Mouse (Mus musculus): ENCODE results near the gene Rpl27. TPM values are rescaled to one million over a fixed set of nuclear protein-coding genes. Genes with fewer than 3 reads are reported as not detected.

Gene Rpl27
- polyA plus RNA-seq, 1 experiment from 2014 or later, result 291 TPM

GRCm38 (mm10) chr11:101451536-101451935 is 9.4 kb downstream of the Rpl27 start:
- Histone ChIP-seq H3K4me3 (ENCODE audit: low read length) (no peak overlapping the region), H3K9ac (ENCODE audit: low read length) (no peak overlapping the region), H3K27ac (ENCODE audit: low read length) (no peak overlapping the region), H3K4me2 (ENCODE audit: low read depth, low read length) (no peak overlapping the region), H3K27me3 (ENCODE audit: control insufficient read depth, insufficient read depth, low read depth, low read length) (no peaks in the 10 kb centered on the region), H3K36me3 (ENCODE audit: control insufficient read depth, insufficient read depth, low read length) (no peaks in the 10 kb centered on the region; the same call in 1 of the 2 replicates), H3K9me3 (ENCODE audit: control insufficient read depth, low read length) (no peaks in the 10 kb centered on the region), H3K4me1 (replicated peaks; ENCODE audit: control insufficient read depth, insufficient read depth, low read length) (peaks cover 14% of the 10 kb centered on the region; the same call in 1 of the 2 replicates)
- WGBS, result 88% methylated on average over 10 of the region's 10 CpGs
- no peak for ATAC-seq (ENCODE audit: low read depth)

- no peak overlapping the region for H3K4me3 ChIP-seq (ENCODE audit: low read length)
- H3K4me1 ChIP-seq (replicated peaks; ENCODE audit: control insufficient read depth, insufficient read depth, low read length), result peaks cover 14% of the 10 kb centered on the region; the same call in 1 of the 2 replicates
- H3K9ac ChIP-seq (ENCODE audit: low read length), result no peak overlapping the region
- H3K36me3 ChIP-seq (ENCODE audit: control insufficient read depth, insufficient read depth, low read length), result no peaks in the 10 kb centered on the region
- no peak overlapping the region for H3K27ac ChIP-seq (ENCODE audit: low read length)
- WGBS, result 57% methylated on average over 10 of the region's 10 CpGs
- no peak overlapping the region for H3K4me2 ChIP-seq (ENCODE audit: low read depth, low read length)
- no peaks in the 10 kb centered on the region for H3K9me3 ChIP-seq (ENCODE audit: control insufficient read depth, low read length)
- no peaks in the 10 kb centered on the region for H3K27me3 ChIP-seq (ENCODE audit: control insufficient read depth, insufficient read depth, low read depth, low read length)
- no peak for ATAC-seq (ENCODE audit: low read depth)
Observed at GRCm38 (mm10) chr11:101452093-101452774, 10.1 kb downstream of the Rpl27 start.

- H3K27ac ChIP-seq (ENCODE audit: low read length), result peak overlapping the region; percentile 10; the same call in 1 of the 2 replicates
- WGBS, result 63% methylated on average over 6 of the region's 6 CpGs
- H3K27me3 ChIP-seq (ENCODE audit: control insufficient read depth, insufficient read depth, low read depth, low read length), result no peaks in the 10 kb centered on the region
- H3K4me1 ChIP-seq (replicated peaks; ENCODE audit: control insufficient read depth, insufficient read depth, low read length), result peaks cover 4% of the 10 kb centered on the region; the same call in 1 of the 2 replicates
- no peaks in the 10 kb centered on the region for H3K9me3 ChIP-seq (ENCODE audit: control insufficient read depth, low read length)
- no peak overlapping the region for H3K4me3 ChIP-seq (ENCODE audit: low read length)
- no peak overlapping the region for H3K9ac ChIP-seq (ENCODE audit: low read length)
- 0 out of 2 replicates have a peak, but pooled peaks cover 2% of the 10 kb centered on the region for H3K36me3 ChIP-seq (ENCODE audit: control insufficient read depth, insufficient read depth, low read length)
- ATAC-seq (ENCODE audit: low read depth), result no peak
- no peak overlapping the region for H3K4me2 ChIP-seq (ENCODE audit: low read depth, low read length)
Observed at GRCm38 (mm10) chr11:101454702-101455101, 12.6 kb downstream of the Rpl27 start.

DNA sequence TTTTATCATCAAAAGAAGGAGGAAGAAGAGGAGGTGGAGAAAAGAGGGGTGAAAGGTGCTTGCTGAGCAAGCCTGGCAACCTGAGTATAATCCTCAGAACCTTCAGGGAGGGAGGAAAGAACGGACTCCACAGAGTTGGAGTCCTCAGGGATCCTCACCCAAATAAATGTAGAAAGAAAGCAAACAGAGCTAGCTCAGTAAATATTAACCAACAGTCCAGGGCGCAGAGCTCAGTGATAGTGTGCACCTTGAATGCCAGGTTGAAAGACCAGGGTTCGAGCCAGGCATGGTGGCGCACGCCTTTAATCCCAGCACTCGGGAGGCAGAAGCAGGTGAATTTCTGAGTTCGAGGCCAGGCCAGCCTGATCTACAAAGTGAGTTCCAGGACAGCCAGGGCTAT is 13.5 kb downstream of the Rpl27 start:
- Histone ChIP-seq H3K27me3 (ENCODE audit: control insufficient read depth, insufficient read depth, low read depth, low read length) (no peaks in the 10 kb centered on the region), H3K9ac (ENCODE audit: low read length) (no peak overlapping the region), H3K36me3 (ENCODE audit: control insufficient read depth, insufficient read depth, low read length) (0 out of 2 replicates have a peak, but pooled peaks cover 7% of the 10 kb centered on the region), H3K9me3 (ENCODE audit: control insufficient read depth, low read length) (no peaks in the 10 kb centered on the region), H3K4me2 (ENCODE audit: low read depth, low read length) (no peak overlapping the region), H3K4me1 (replicated peaks; ENCODE audit: control insufficient read depth, insufficient read depth, low read length) (peaks cover 4% of the 10 kb centered on the region; the same call in 1 of the 2 replicates), H3K27ac (ENCODE audit: low read length) (no peak overlapping the region), H3K4me3 (ENCODE audit: low read length) (no peak overlapping the region)
- no peak for ATAC-seq (ENCODE audit: low read depth)
- WGBS, result 69% methylated on average over 7 of the region's 7 CpGs

GRCm38 (mm10) chr11:101457631-101458030 is 15.5 kb downstream of the Rpl27 start:
- Histone ChIP-seq H3K36me3 (ENCODE audit: control insufficient read depth, insufficient read depth, low read length) (0 out of 2 replicates have a peak, but pooled peaks cover 7% of the 10 kb centered on the region), H3K27ac (ENCODE audit: low read length) (no peak overlapping the region), H3K4me3 (ENCODE audit: low read length) (no peak overlapping the region), H3K4me2 (ENCODE audit: low read depth, low read length) (no peak overlapping the region), H3K9ac (ENCODE audit: low read length) (no peak overlapping the region), H3K4me1 (replicated peaks; ENCODE audit: control insufficient read depth, insufficient read depth, low read length) (peaks cover 7% of the 10 kb centered on the region; the same call in 1 of the 2 replicates), H3K27me3 (ENCODE audit: control insufficient read depth, insufficient read depth, low read depth, low read length) (no peaks in the 10 kb centered on the region), H3K9me3 (ENCODE audit: control insufficient read depth, low read length) (no peaks in the 10 kb centered on the region)
- no peak for ATAC-seq (ENCODE audit: low read depth)
- 89% methylated on average over 9 of the region's 9 CpGs for WGBS

DNA sequence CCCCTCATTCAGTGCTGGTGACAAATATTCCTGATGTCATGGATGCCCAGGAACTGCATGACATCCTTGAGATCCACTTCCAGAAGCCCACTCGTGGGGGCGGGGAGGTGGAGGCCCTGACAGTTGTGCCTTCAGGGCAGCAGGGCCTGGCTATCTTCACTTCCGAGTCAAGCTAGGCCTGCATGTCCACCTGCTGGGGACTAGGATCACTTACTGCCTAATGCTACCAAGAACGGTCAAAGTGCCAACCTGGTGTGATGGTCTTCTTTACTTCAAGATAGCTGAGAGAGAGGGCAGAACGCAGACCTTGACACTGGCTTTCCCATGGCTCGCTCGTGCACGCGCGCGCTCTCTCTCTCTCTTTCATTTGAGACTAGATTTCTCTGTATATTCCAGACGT is 16.1 kb downstream of the Rpl27 start:
- Histone ChIP-seq H3K36me3 (ENCODE audit: control insufficient read depth, insufficient read depth, low read length) (0 out of 2 replicates have a peak, but pooled peaks cover 7% of the 10 kb centered on the region), H3K27ac (ENCODE audit: low read length) (no peak overlapping the region), H3K9ac (ENCODE audit: low read length) (no peak overlapping the region), H3K27me3 (ENCODE audit: control insufficient read depth, insufficient read depth, low read depth, low read length) (no peaks in the 10 kb centered on the region), H3K4me1 (replicated peaks; ENCODE audit: control insufficient read depth, insufficient read depth, low read length) (peaks cover 9% of the 10 kb centered on the region; the same call in 1 of the 2 replicates), H3K4me2 (ENCODE audit: low read depth, low read length) (no peak overlapping the region), H3K4me3 (ENCODE audit: low read length) (no peak overlapping the region), H3K9me3 (ENCODE audit: control insufficient read depth, low read length) (no peaks in the 10 kb centered on the region)
- 81% methylated on average over 12 of the region's 12 CpGs for WGBS
- no peak for ATAC-seq (ENCODE audit: low read depth)

DNA sequence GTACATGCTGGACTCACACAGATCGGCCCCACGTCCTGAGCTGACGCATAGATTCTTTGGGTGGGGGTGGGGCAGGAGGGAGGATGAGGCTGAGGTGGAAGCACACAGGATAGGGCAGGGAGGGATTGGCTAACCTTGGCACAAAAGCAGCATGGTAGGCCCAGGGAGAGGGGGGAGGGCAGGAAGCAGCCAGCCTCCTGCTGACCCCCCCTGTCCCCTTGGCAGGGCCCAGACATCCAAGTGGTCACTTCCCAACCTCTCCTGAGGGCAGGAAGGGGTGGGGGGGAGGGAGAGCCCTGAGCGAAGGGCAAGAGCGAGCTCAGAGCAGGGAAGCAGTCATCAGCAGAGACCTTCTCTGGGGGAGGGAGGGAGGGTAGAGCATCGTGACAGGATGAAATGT is 17.6 kb downstream of the Rpl27 start:
- 33% methylated on average over 6 of the region's 6 CpGs for WGBS
- no peaks in the 10 kb centered on the region for H3K27me3 ChIP-seq (ENCODE audit: control insufficient read depth, insufficient read depth, low read depth, low read length)
- ATAC-seq (ENCODE audit: low read depth), result peak; percentile 59
- 0 out of 2 replicates have a peak, but pooled peaks cover 7% of the 10 kb centered on the region for H3K36me3 ChIP-seq (ENCODE audit: control insufficient read depth, insufficient read depth, low read length)
- no peak overlapping the region for H3K27ac ChIP-seq (ENCODE audit: low read length)
- no peak overlapping the region for H3K4me2 ChIP-seq (ENCODE audit: low read depth, low read length)
- no peak overlapping the region for H3K4me3 ChIP-seq (ENCODE audit: low read length)
- H3K4me1 ChIP-seq (replicated peaks; ENCODE audit: control insufficient read depth, insufficient read depth, low read length), result peaks cover 17% of the 10 kb centered on the region; the same call in 1 of the 2 replicates
- H3K9me3 ChIP-seq (ENCODE audit: control insufficient read depth, low read length), result no peaks in the 10 kb centered on the region
- no peak overlapping the region for H3K9ac ChIP-seq (ENCODE audit: low read length)

GRCm38 (mm10) chr11:101460321-101460720 is 18.2 kb downstream of the Rpl27 start:
- 76% methylated on average over 15 of the region's 15 CpGs for WGBS
- no peak overlapping the region for H3K27ac ChIP-seq (ENCODE audit: low read length)
- H3K4me1 ChIP-seq (replicated peaks; ENCODE audit: control insufficient read depth, insufficient read depth, low read length), result peaks cover 16% of the 10 kb centered on the region; the same call in 1 of the 2 replicates
- ATAC-seq (ENCODE audit: low read depth), result no peak
- H3K4me3 ChIP-seq (ENCODE audit: low read length), result no peak overlapping the region
- H3K9me3 ChIP-seq (ENCODE audit: control insufficient read depth, low read length), result no peaks in the 10 kb centered on the region
- no peaks in the 10 kb centered on the region for H3K27me3 ChIP-seq (ENCODE audit: control insufficient read depth, insufficient read depth, low read depth, low read length)
- H3K36me3 ChIP-seq (ENCODE audit: control insufficient read depth, insufficient read depth, low read length), result 0 out of 2 replicates have a peak, but pooled peaks cover 7% of the 10 kb centered on the region
- H3K9ac ChIP-seq (ENCODE audit: low read length), result no peak overlapping the region
- no peak overlapping the region for H3K4me2 ChIP-seq (ENCODE audit: low read depth, low read length)

GRCm38 (mm10) chr11:101462141-101462540 is 20.0 kb downstream of the Rpl27 start:
- no peak overlapping the region for H3K9ac ChIP-seq (ENCODE audit: low read length)
- H3K9me3 ChIP-seq (ENCODE audit: control insufficient read depth, low read length), result no peaks in the 10 kb centered on the region
- H3K4me3 ChIP-seq (ENCODE audit: low read length), result no peak overlapping the region
- 79% methylated on average over 14 of the region's 14 CpGs for WGBS
- no peak overlapping the region for H3K4me2 ChIP-seq (ENCODE audit: low read depth, low read length)
- H3K27ac ChIP-seq (ENCODE audit: low read length), result no peak overlapping the region
- ATAC-seq (ENCODE audit: low read depth), result no peak
- H3K27me3 ChIP-seq (ENCODE audit: control insufficient read depth, insufficient read depth, low read depth, low read length), result no peaks in the 10 kb centered on the region
- 0 out of 2 replicates have a peak, but pooled peaks cover 7% of the 10 kb centered on the region for H3K36me3 ChIP-seq (ENCODE audit: control insufficient read depth, insufficient read depth, low read length)
- peaks cover 23% of the 10 kb centered on the region for H3K4me1 ChIP-seq (replicated peaks; ENCODE audit: control insufficient read depth, insufficient read depth, low read length)

Measured in lung, embryonic 16.5 days (tissue).